Mouse (Mus musculus): ENCODE data around the gene Farp1.

The Farp1 gene

DNA sequence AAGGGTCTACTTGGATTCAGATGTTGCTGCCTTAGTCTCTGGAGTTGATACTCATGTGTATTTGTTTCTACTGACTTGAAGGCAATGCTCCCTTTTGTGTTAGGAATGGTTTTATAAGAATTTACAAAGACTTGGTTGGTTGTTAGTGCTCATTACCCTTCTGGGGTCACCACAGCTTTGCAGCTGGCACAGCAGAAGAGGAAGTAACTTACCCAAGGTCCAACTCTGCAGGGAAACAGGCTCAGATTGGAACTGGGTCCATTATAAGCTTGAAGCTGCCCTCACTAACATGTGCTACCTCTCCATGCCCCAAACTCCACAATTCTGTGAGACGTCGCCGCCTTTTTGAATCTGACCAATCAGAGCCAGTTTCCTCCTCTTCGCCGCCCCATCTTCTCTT, 22.8 kb downstream of the Farp1 start:
- DNase-seq (ENCODE audit: low spot score) = no peak

DNA sequence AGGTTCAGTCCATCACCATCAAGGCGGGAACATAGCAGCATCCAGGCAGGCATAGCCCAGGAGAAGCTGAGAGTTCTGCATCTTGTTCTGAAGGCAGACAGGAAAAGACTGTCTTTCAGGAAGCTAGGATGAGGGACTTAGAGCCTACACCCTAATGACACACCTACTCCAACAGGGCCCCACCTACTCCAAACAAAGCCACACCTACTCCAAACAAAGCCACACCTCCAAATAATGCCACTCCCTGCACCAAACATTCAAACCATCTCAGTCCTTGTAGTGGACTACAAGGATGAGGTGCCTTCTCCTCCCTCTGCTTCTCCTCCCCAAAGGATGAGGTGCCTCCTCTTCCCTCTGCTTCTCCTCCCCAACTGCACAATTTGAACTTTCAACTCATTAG, 23.5 kb downstream of the Farp1 start:
- DNase-seq (ENCODE audit: low spot score) = no peak

DNA sequence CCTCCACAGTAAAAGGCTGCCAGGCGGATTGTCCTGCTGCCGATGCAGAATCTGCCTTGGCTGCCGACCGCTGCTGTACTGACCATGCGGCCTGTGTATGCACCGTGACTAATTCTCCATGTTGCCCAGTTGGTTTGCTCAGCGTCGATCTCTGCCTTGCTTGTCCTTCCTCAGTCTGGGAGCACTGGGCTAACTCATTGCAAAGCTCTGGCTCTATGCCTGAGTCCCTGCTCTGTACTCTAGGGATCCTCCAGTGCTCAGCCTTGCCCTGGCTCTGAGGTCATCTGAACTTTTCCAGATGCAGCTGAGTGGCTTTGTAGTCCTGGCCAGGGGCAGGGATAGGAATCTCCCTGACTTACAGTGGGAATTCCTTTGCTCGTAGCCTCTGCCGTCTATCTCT, 24.3 kb downstream of the Farp1 start:
- no peak for DNase-seq (ENCODE audit: low spot score)

DNA sequence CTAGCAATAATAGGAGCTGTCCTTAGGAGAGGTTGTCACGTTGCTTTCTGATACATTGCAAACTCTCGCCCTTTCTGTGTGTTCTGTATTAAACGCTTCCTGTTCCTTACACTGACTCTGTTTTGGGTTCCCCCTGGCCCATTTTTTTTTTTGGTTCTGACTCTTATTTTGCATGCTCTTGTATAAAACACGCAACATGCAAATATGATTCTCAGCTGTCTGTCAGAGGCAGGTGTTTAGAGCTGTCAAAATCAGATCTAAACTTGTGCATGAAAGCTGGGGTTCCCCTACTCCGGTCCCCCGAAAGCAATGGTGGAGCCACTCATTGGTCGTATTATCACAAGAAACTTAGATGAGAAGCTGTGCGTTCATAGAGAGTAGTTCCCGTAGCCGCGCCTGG, 25.5 kb downstream of the Farp1 start:
- no peak for DNase-seq (ENCODE audit: low spot score)

DNA sequence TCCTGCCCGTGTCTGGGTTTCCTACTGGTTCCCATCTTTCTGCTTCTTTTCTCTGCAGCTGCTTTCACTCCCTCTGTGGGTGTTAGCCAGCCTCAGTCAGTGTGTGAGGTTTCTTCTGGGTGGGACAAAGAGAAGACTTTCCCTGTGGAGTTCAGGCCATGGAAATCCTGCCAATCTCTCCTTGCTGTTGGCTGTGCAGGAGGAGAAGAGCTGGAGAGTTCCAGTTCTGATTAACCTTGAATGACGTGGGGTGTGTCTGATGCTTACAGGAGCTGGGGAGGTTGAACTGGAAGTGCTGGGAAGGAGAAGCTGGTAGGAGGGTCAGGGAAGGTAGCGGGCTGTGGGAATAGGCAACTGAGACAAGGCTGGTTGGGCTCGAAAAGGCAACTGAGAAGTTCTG, 26.7 kb downstream of the Farp1 start:
- no peak for DNase-seq (ENCODE audit: low spot score)

DNA sequence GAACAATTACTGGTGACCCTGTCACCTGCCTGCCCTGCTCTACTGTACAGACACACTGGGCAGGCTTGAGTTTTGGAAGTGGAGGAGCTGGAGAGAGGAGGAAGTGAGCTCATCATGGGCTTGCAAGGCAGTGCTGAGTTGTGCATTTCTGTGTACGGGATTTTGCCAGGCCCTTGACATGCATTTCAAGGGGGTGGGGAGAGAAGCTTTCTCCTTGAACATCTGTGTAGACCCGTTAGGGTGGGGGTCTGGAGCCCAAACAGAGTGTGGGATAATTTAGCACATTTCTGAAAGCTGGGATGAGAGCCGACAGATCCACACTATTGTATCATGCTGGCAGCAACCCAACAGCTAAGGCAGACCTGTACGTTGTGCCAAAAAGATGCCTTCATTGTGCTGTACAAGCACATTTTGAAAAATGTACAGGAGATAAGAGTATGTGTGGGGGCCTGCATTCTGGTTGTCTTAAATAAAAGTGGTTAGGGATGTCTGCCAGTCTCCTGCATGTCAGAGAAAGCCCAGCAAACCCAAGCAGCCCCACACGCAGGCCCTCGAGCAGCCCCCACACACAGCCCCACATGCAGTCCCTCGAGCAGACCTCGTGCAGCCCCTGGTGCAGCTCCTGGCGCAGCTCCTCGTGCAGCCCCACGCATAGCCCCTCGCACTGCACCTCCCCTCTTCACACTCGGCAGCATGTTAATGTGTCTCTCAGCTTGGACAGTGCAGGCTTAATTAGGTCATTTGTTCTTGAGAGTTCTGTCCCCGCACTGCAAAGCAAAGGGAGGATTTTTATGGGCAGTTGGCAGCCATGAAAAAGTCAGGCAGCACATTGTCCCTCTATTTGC, 27.5 kb downstream of the Farp1 start:
- peak; percentile 47 for DNase-seq (ENCODE audit: low spot score)

DNA sequence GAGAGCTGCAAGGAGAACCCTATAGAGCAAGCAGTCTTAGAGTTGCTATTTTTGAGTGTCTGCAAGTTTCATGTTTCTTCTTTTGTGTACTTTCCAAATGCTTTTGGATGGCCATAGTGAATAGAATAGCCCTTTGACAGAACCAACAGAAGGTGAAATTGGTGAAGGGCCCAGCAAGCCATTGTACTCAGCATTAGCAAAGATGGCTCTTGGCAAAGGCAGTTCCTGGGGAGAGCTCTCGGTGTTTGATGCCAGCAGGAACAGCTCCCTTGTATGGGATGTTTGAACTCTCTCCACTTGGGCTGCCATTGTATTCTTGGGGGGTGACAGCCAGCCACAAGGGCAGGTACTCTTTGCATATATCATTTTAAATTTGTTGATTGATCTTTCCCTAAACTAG, 29.7 kb downstream of the Farp1 start:
- no peak for DNase-seq (ENCODE audit: low spot score)

DNA sequence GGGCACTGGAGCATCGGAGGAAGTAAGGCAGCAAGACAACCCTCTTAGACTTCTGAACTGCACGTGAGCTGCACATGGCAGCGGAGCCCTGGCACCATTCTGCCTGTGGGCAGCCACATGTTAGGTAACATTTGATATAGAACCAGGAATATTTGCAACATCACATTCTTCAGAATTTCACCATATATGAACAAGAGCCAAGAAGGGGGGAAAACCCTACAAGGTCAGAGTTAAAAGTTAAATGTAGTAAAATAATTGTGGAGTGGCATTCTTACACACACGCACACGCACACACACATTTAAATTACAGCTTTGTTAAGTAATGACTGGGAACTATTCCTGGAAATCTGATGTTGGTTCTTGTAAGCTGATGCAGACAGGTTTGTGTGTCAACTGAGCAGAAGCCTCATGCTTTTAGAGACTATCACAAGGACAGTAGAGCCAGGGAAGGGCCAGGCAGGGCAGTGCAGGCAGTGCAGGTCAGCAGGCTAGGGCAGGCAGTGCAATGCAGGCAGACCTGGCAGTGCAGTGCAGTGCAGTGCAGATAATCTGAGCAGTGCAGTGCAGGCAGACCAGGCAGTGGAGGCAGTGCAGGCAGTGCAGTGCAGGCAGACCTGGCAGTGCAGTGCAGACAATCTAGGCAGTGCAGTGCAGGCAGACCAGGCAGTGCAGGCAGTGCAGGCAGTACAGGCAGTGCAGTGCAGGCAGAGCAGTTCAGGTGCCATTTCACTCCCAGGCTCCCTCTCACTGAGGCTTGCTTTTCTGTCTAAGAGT, 38.3 kb downstream of the Farp1 start:
- DNase-seq (ENCODE audit: low spot score) = no peak

DNA sequence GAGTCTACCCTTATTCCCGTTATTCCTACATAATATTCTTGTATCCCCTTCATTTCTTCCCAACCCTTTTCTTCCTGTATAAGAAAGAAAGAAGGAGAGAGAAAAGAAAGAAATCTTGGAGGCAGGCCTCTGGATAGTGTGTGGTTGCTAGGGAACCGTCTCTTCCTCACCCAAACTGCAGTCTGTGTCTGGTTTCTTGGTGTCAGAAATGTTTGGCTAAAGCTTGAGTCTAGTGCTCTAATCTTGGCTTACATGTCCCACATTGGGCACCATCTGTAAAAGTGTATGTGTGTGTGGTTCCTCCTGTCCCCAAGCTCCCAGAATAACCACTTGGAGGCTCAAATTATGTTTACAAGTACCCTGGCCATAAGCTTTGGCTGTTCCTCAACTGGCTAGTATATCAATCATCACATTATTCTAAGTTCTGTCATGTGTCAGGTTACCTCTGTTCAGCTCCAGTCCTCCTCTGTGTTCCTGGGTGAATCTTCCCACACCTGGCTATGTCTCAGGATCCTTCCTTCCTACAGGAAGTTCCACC, 39.3 kb downstream of the Farp1 start:
- no peak for DNase-seq (ENCODE audit: low spot score)

DNA sequence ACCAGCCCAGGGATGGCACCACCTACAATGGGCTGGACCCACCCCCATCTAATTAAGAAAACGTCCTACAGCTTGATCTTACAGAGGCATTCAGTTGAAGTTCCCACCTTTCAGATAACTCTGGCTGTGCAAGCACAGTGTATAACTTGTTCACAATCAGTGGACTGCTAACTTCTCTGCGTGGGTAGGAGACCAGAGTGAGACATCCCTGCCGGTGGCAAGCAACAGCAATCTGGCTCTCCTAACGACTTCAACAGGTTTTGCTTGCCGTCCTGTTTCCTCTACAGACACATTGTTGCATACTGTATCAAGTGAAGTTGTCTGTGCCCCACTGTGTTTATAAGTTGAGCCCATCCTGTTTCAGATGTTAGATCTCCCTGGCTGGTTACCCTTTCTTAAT, 45.7 kb downstream of the Farp1 start:
- no peak for DNase-seq (ENCODE audit: low spot score)

DNA sequence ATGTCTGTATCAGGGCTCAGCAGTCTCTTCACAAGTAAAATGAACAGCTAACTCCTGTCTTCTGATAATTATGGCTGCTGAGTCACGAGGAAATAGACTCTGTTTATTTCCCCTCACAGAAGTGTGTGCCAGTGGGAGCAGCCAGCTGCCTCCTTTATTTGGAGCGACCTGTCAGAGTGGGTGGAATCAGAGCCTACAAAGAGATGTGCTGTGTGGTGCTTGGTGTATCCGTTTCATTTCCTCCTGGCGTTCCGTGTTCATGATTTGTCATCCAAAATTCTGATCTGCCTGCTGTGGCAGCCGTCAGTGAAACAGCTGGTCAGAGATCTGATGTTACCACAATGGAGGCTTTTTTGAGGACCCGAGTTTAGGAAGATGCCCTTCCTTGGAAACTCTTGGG, 47.3 kb downstream of the Farp1 start:
- DNase-seq (ENCODE audit: low spot score) = peak; percentile 71

DNA sequence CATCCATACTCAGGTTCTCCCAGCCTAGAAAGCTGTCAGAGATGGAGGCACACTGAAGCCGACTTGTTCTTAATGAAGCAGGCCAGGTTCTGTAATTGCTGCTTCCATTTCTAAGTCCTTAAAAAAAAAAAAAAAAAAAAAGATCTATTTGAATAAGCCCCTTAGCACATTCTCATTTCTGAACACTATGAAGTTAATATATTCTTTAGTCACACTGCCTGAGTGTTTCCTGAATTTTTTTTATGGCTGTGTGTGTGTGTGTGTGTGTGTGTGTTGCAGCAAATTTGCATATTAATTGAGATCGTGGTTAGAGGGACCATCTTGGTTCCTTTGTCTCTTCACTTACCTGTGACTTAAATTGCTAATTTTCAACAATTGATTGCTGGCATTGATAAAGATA, 47.8 kb downstream of the Farp1 start:
- DNase-seq (ENCODE audit: low spot score) = no peak

DNA sequence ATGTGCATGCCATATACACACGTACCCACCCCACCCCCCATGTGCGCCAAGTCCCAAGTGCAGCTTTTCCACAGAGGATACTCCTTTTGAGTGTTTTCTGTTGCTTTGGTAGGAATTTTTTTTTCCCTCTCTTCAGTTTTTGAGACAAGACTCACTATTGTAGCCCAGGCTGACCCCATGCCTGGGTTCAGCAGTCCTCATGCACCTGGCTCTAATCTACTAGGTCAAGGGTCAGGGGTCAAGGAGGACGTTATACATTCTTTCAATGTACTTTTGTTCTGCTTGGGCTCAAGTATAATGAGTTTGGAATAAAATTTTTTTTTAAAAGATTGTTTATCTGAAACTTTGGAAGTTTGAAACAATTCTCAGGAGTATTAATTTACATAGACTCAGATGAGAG, 48.4 kb downstream of the Farp1 start:
- no peak for DNase-seq (ENCODE audit: low spot score)

DNA sequence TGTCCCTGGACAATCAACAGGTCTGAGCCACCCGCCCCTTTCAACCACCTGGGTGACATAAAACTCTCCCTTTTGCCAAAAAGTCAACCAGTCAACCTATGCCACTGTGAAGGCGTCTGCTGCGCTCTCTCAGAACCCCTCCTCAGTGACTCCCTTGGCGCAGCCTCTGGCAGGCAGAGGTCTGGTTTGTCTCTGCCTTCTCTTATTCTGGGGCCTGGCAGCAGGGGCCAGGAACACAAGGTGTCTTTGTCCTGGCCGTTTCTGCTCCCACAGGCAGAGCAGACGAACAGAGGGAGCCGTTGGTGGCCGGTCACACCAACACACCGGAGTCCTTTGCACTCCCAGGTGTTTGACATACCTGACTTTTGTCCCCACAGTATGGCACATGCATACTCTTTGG, 57.5 kb downstream of the Farp1 start:
- DNase-seq (ENCODE audit: low spot score) = no peak

DNA sequence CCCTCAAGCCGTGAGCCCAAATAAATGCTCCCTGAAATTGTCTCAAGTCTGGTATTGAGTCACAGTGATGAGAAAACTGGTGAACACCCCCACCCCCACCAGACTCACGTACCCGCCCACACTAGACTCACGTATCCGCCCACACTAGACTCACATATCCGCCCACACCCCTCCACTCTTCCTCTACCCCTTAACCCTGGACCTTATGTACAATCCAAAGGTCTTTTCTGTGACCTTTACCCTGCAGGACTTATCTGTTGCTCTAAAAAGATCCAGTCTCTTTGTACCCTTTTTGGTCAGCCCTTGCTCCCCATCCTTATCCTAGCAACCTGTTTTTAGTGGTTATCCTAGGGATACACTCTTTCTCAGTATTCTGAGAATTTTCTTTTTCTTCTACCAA, 58.9 kb downstream of the Farp1 start:
- DNase-seq (ENCODE audit: low spot score) = no peak

DNA sequence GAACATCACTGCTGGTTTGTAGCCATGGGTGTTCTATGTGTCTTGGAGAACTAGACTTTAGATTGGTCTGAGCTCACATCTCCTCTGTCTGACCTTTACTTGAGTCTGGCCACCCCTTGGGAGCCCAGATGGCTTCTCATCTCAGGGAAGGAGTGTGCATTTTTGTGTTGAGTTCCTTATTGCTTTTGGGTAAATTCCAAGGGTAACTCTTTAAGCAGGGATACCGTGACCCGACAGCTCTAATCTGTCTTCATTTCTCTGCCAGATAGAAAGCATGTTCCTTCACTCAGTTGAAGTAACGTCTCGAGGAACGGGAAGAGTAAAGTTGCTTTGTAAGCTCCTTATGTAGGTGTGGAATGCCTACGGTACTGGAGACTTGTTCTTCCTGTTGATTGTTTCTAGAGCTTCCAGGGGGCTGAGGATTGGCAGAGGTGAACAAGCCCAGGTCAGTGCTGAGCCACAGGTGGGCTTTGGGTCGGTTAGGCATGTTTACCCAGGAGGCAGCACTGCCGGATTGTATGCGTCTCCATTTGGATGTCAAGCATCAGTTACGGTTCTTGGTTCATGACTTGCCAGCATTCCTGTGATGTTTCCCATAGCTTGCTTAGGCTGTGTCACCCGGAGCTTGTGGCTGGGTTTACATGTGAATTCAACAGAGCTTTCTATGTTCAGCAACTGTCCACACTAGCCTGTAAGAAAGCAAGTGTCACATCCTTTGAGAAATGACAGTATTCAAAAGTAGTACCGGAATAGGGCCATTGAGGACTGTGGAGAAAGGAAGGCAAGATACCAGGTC, 62.8 kb downstream of the Farp1 start:
- no peak for DNase-seq (ENCODE audit: low spot score)

DNA sequence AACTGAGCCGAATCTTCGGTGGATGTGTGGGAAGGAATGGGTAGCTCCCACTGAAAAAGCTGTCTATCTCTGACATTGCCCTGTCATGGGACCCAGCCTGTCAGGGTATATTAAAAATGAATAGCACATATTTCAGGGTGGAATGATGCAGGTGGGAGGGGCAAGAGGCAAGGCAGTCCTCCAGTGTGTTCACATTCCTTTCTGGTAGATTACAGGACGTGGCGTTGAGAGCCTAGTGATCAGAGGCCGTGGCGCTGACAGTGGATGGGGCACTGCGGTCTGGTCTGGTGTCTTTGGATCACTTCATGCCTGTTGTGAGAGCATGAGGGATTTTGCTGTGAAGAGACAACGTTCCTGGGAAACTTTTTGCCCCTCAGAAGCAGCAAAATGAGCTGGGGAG, 64.1 kb downstream of the Farp1 start:
- DNase-seq (ENCODE audit: low spot score) = no peak

DNA sequence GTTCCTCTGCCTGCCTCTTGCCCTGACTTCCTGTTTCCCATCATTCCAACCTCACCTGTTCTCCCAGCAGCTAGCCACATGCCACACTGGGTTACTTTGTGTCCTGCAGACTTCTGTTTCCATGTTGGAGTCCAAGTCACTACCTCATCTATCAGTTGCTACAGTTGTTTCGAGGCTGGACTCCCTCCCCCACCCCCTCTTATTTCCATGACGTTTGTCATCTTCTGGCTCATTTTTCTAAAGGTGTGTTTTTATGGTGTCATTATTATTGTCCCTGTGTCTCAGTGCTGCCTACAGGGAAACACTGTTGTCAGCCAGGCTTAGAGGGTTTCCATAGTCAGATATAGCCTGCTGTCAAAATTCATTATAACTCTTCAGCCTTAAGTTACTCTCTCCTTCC, 64.9 kb downstream of the Farp1 start:
- DNase-seq (ENCODE audit: low spot score) = no peak

DNA sequence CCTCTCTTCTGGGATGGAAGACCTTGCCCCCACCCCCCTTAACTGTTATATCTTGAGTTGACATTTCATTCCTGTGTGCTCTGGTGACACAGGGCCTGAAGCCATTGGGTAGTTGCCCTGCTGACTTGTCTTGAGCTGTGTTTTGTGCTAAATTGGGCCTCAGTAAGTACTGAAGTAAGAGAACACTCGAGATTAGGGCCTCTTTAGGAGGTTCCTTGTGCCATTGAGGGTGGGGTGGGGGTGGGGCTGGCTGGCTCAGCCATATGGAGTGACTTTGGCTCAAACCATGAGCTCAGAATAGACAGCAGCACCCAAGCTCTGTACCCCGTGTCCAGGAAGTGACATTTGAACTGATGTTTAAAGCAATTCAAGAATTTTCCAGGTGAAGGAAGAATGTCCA, 65.8 kb downstream of the Farp1 start:
- no peak for DNase-seq (ENCODE audit: low spot score)

DNA sequence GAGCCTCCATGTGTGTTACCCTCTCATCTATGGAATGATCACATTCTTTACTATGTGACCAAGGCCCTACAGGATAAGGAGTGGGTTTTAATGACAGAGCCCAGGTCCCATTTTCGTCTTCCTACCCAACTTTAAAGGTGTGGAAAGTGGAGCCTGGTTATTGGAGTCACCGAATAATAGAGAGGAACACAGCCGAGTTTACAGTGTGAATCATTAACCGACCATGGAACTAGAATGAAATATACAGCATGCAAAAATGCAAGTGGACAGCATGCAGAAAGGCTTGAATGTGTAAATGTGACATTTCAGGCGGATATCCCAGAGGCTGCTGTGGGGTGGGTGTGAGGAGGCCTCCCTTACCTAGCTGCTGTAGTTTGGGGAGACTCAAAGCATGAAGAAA, 66.5 kb downstream of the Farp1 start:
- DNase-seq (ENCODE audit: low spot score) = no peak

DNA sequence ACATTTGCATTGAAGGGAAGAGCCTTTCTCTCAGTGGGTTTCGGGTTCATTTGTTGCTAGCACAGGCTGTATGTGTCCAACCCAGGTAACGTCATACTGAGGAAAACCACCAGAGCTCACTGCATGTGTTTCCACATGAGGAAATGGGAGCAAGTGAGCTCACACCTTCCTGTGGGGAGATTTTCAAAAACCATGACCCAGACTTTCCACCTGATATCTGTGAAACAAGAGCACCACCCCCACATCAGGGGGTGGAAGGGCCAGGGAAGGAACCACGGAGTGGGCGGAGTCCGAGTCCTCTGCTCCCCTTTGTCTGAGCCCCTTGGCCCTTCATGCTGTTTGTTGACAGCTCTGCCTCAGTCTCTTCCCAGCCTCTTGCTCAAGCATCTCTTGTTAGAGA, 67.6 kb downstream of the Farp1 start:
- no peak for DNase-seq (ENCODE audit: low spot score)

DNA sequence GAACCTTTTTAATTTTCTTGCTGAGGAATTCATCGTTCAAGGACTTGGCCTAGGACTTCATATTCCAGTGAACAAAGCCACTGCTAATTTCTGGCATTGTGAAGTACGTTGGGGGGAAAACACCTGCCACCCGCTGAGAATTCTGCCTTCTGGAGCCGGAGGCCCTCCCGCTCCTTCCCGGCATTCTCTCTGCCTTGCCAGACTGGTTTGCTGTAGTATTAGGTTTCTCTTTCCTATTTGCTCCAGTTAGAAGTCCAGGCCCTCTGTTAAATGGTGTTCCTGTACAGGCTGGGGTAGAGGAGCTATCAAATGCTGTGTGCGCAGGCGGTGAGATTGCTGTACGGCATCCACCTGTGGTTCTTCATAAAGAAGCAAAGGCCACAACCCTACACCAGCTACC, 68.5 kb downstream of the Farp1 start:
- no peak for DNase-seq (ENCODE audit: low spot score)
